Mouse (Mus musculus) erythroid progenitor cell, adult 5-6 weeks (primary cell): ENCODE data around the gene Xrcc3. TPM values are rescaled to one million over a fixed set of nuclear protein-coding genes. Genes with fewer than 3 reads are reported as not detected.

Source experiments
- ATAC-seq: replicated peaks from 2 replicates; pipeline ENCODE4 v1.8.0; 2016; ENCODE audit warnings: moderate number of reproducible peaks, mild to moderate bottlenecking, moderate TSS enrichment, inconsistent platforms; ENCODE audit not compliant: poor library complexity, low FRiP score, severe bottlenecking
- total RNA-seq, 2 experiments: library from RNA; stranded (forward) in 1 of 2; stranded (reverse) in 1 of 2; fragments of 150-400 nt in 1 of 2; fragments of 186-747, 209-891 nt in 1 of 2; gene quantifications; 2 replicates each; pipeline versions ENCODE4 v1.2.3 to v1.2.4; 2015 to 2017; ENCODE audit warnings: low replicate concordance in 2 of 2

Gene Xrcc3
- total RNA-seq (2015; ENCODE audit: low replicate concordance) (8.0 and 12.3 TPM in 2 replicates), total RNA-seq (2017; ENCODE audit: low replicate concordance) (5.3 and 28.4 TPM in 2 replicates)

GRCm38 (mm10) chr12:111813766-111814617 is at the start of gene Xrcc3, which contains the start of gene Zfyve21:
Gene Xrcc3 (minus strand): TSS chr12:111813873.
Gene Zfyve21 (plus strand): TSS chr12:111814170.
- peak; percentile 83 for ATAC-seq

- ATAC-seq, result no peak
Observed at GRCm38 (mm10) chr12:111855448-111855847, 41.8 kb upstream of the Xrcc3 start.

GRCm38 (mm10) chr12:111853546-111853945 is 39.9 kb upstream of the Xrcc3 start:
- ATAC-seq, result no peak

GRCm38 (mm10) chr12:111853011-111853436 is 39.4 kb upstream of the Xrcc3 start:
- ATAC-seq, result no peak

GRCm38 (mm10) chr12:111851745-111852144 is 38.1 kb upstream of the Xrcc3 start:
- ATAC-seq, result no peak

GRCm38 (mm10) chr12:111851235-111851634 is 37.6 kb upstream of the Xrcc3 start:
- no peak for ATAC-seq

GRCm38 (mm10) chr12:111848300-111848798 is 34.7 kb upstream of the Xrcc3 start:
- no peak for ATAC-seq

- no peak for ATAC-seq
Observed at GRCm38 (mm10) chr12:111846815-111847214, 33.1 kb upstream of the Xrcc3 start.

- ATAC-seq, result no peak
Observed at GRCm38 (mm10) chr12:111845953-111846352, 32.3 kb upstream of the Xrcc3 start.

GRCm38 (mm10) chr12:111843470-111843869 is 29.8 kb upstream of the Xrcc3 start:
- ATAC-seq, result no peak

GRCm38 (mm10) chr12:111842565-111843433 is 29.1 kb upstream of the Xrcc3 start:
- no peak for ATAC-seq

- peak; percentile 85 for ATAC-seq
Observed at GRCm38 (mm10) chr12:111833457-111833856, 19.8 kb upstream of the Xrcc3 start.

- ATAC-seq, result no peak
Observed at GRCm38 (mm10) chr12:111832643-111833042, 19.0 kb upstream of the Xrcc3 start.

GRCm38 (mm10) chr12:111830375-111830774 is 16.7 kb upstream of the Xrcc3 start:
- ATAC-seq, result no peak

- ATAC-seq, result no peak
Observed at GRCm38 (mm10) chr12:111829954-111830353, 16.3 kb upstream of the Xrcc3 start.

- no peak for ATAC-seq
Observed at GRCm38 (mm10) chr12:111829447-111829846, 15.8 kb upstream of the Xrcc3 start.

GRCm38 (mm10) chr12:111827556-111827955 is 13.9 kb upstream of the Xrcc3 start:
- ATAC-seq, result no peak

GRCm38 (mm10) chr12:111821931-111822330 is 8.3 kb upstream of the Xrcc3 start:
- ATAC-seq, result no peak

GRCm38 (mm10) chr12:111820708-111821107 is 7.0 kb upstream of the Xrcc3 start:
- ATAC-seq, result no peak

GRCm38 (mm10) chr12:111819936-111820335 is 6.3 kb upstream of the Xrcc3 start:
- ATAC-seq, result no peak
